Mouse (Mus musculus) hindbrain, embryonic 11.5 days (tissue): ENCODE measurements at regions not wholly inside any gene's neighbourhood (a gene's known extent, or its start where the extent isn't known, plus 50 kb on each side); places are given as distances from the start of the nearest gene placed in this dataset.
A peak's percentile ranks its signal among the peaks of the same experiment; 100 is the strongest.

Experiments
- ATAC-seq: fragments of 200-750 bp; cut with Nextera tagmentation; 2 replicates; pipeline ENCODE4 v1.8.0; 2017; ENCODE audit warnings: mild to moderate bottlenecking, moderate TSS enrichment, moderate library complexity; ENCODE audit not compliant: low FRiP score
- DNase-seq: peaks from one replicate; pipeline ENCODE4 v3.0.0-alpha.2; 2015; ENCODE audit warnings: low spot score
- H3K27ac ChIP-seq: fragments of 300-500 bp; sonication (generic); 2 replicates; pipeline ENCODE4 v1.5.1; 2014; ENCODE audit warnings: mild to moderate bottlenecking, low read depth, low read length
- H3K27me3 ChIP-seq: fragments of 300-500 bp; sonication (generic); 2 replicates; pipeline ENCODE4 v1.6.1; 2014; ENCODE audit warnings: mild to moderate bottlenecking, low read length, moderate library complexity, mixed read lengths; ENCODE audit not compliant: control insufficient read depth, insufficient read depth
- H3K36me3 ChIP-seq: fragments of 300-500 bp; sonication (generic); 2 replicates; pipeline ENCODE4 v1.6.1; 2014; ENCODE audit warnings: mild to moderate bottlenecking, low read length, moderate library complexity, mixed read lengths; ENCODE audit not compliant: control insufficient read depth, insufficient read depth
- H3K4me1 ChIP-seq: fragments of 300-500 bp; sonication (generic); replicated peaks from 2 replicates; pipeline ENCODE4 v1.6.1; 2014; ENCODE audit warnings: low read length, mixed read lengths; ENCODE audit not compliant: control insufficient read depth, insufficient read depth
- H3K4me2 ChIP-seq: fragments of 300-500 bp; sonication (generic); replicated peaks from 2 replicates; pipeline ENCODE4 v1.6.1; 2014; ENCODE audit warnings: mild to moderate bottlenecking, low read depth, low read length
- H3K4me3 ChIP-seq: fragments of 300-500 bp; sonication (generic); 2 replicates; pipeline ENCODE4 v1.5.1; 2014; ENCODE audit warnings: low read depth, low read length
- H3K9ac ChIP-seq: fragments of 300-500 bp; sonication (generic); 2 replicates; pipeline ENCODE4 v1.6.1; 2014; ENCODE audit warnings: low read depth, low read length
- H3K9me3 ChIP-seq: fragments of 300-500 bp; sonication (generic); 2 replicates; pipeline ENCODE4 v1.6.1; 2016; ENCODE audit warnings: low read length; ENCODE audit not compliant: control insufficient read depth
- WGBS: fragments of 180-500 bp; shearing (Covaris S2); extraction: QIAGEN DNeasy Blood & Tissue Kit; methylation state at CpG from one replicate; pipeline ENCODE4 v1.1.7; 2014; 5-methylcytosine and 5-hydroxymethylcytosine counted together

- 87% methylated on average over 4 of the region's 4 CpGs for WGBS
- no peaks in the 10 kb centered on the region for H3K36me3 ChIP-seq
- H3K9ac ChIP-seq, result no peak overlapping the region
- H3K4me2 ChIP-seq, result no peak overlapping the region
- no peaks in the 10 kb centered on the region for H3K9me3 ChIP-seq
- no peaks in the 10 kb centered on the region for H3K4me1 ChIP-seq
- no peak for ATAC-seq
- H3K27ac ChIP-seq, result no peak overlapping the region
- DNase-seq, result no peak
- H3K27me3 ChIP-seq, result no peaks in the 10 kb centered on the region
- H3K4me3 ChIP-seq, result no peak overlapping the region
Observed at GRCm38 (mm10) chr16:54770871-54771270, 526.9 kb downstream of the Zpld1 start.

GRCm38 (mm10) chr16:54744188-54744587 lies 553.6 kb downstream of the Zpld1 start:
- ATAC-seq (no peak), DNase-seq (no peak)
- no peaks in the 10 kb centered on the region for H3K4me1 ChIP-seq
- H3K4me2 ChIP-seq, result no peak overlapping the region
- H3K9me3 ChIP-seq, result no peaks in the 10 kb centered on the region
- no peak overlapping the region for H3K9ac ChIP-seq
- WGBS, result 77% methylated on average over 1 of the region's 1 CpGs
- H3K27me3 ChIP-seq, result no peaks in the 10 kb centered on the region
- H3K36me3 ChIP-seq, result no peaks in the 10 kb centered on the region
- no peak overlapping the region for H3K4me3 ChIP-seq
- H3K27ac ChIP-seq, result no peak overlapping the region

- Histone ChIP-seq H3K4me1 (no peaks in the 10 kb centered on the region), H3K9me3 (no peaks in the 10 kb centered on the region), H3K4me2 (no peak overlapping the region), H3K4me3 (no peak overlapping the region), H3K36me3 (no peaks in the 10 kb centered on the region), H3K27me3 (no peaks in the 10 kb centered on the region), H3K27ac (no peak overlapping the region), H3K9ac (no peak overlapping the region)
- ATAC-seq (no peak), DNase-seq (no peak)
- 87% methylated on average over 2 of the region's 2 CpGs for WGBS
Observed at GRCm38 (mm10) chr16:54733516-54733915, 564.3 kb downstream of the Zpld1 start.

GRCm38 (mm10) chr16:54707880-54708279 lies 589.9 kb downstream of the Zpld1 start:
- DNase-seq (no peak), ATAC-seq (no peak)
- 81% methylated on average over 3 of the region's 3 CpGs for WGBS
- no peaks in the 10 kb centered on the region for H3K9me3 ChIP-seq
- H3K9ac ChIP-seq, result no peak overlapping the region
- H3K4me2 ChIP-seq, result no peak overlapping the region
- no peaks in the 10 kb centered on the region for H3K36me3 ChIP-seq
- H3K27me3 ChIP-seq, result no peaks in the 10 kb centered on the region
- no peak overlapping the region for H3K27ac ChIP-seq
- H3K4me3 ChIP-seq, result no peak overlapping the region
- no peaks in the 10 kb centered on the region for H3K4me1 ChIP-seq

GRCm38 (mm10) chr16:54682815-54683214 lies 615.0 kb downstream of the Zpld1 start:
- 20% methylated on average over 4 of the region's 4 CpGs for WGBS
- ATAC-seq (peak; percentile 25; the same call in 1 of the 2 replicates), DNase-seq (peak; percentile 9)
- no peak overlapping the region for H3K9ac ChIP-seq
- no peaks in the 10 kb centered on the region for H3K4me1 ChIP-seq
- no peaks in the 10 kb centered on the region for H3K27me3 ChIP-seq
- H3K27ac ChIP-seq, result no peak overlapping the region
- H3K9me3 ChIP-seq, result no peaks in the 10 kb centered on the region
- H3K36me3 ChIP-seq, result no peaks in the 10 kb centered on the region
- no peak overlapping the region for H3K4me3 ChIP-seq
- H3K4me2 ChIP-seq, result no peak overlapping the region

GRCm38 (mm10) chr16:54648728-54649525 lies 648.9 kb downstream of the Zpld1 start:
- no peak overlapping the region for H3K4me2 ChIP-seq
- DNase-seq (no peak), ATAC-seq (no peak)
- no peaks in the 10 kb centered on the region for H3K36me3 ChIP-seq
- no peak overlapping the region for H3K9ac ChIP-seq
- H3K9me3 ChIP-seq, result no peaks in the 10 kb centered on the region
- no peak overlapping the region for H3K27ac ChIP-seq
- WGBS, result 86% methylated on average over 7 of the region's 7 CpGs
- H3K4me3 ChIP-seq, result no peak overlapping the region
- H3K27me3 ChIP-seq, result no peaks in the 10 kb centered on the region
- H3K4me1 ChIP-seq, result no peaks in the 10 kb centered on the region

GRCm38 (mm10) chr16:54647821-54648220 lies 650.0 kb downstream of the Zpld1 start:
- ATAC-seq (no peak), DNase-seq (no peak)
- no peaks in the 10 kb centered on the region for H3K4me1 ChIP-seq
- WGBS, result 89% methylated on average over 2 of the region's 2 CpGs
- no peaks in the 10 kb centered on the region for H3K36me3 ChIP-seq
- H3K9ac ChIP-seq, result no peak overlapping the region
- no peak overlapping the region for H3K4me3 ChIP-seq
- H3K9me3 ChIP-seq, result no peaks in the 10 kb centered on the region
- H3K27me3 ChIP-seq, result no peaks in the 10 kb centered on the region
- no peak overlapping the region for H3K27ac ChIP-seq
- H3K4me2 ChIP-seq, result no peak overlapping the region

GRCm38 (mm10) chr16:54646252-54646651 lies 651.5 kb downstream of the Zpld1 start:
- no peak for ATAC-seq
- H3K4me1 ChIP-seq, result no peaks in the 10 kb centered on the region
- no peak overlapping the region for H3K9ac ChIP-seq
- H3K4me3 ChIP-seq, result no peak overlapping the region
- WGBS, result 88% methylated on average over 6 of the region's 6 CpGs
- no peaks in the 10 kb centered on the region for H3K36me3 ChIP-seq
- H3K4me2 ChIP-seq, result no peak overlapping the region
- no peaks in the 10 kb centered on the region for H3K9me3 ChIP-seq
- no peaks in the 10 kb centered on the region for H3K27me3 ChIP-seq
- no peak overlapping the region for H3K27ac ChIP-seq
- no peak for DNase-seq

- Histone ChIP-seq H3K4me3 (no peak overlapping the region), H3K4me1 (no peaks in the 10 kb centered on the region), H3K27ac (no peak overlapping the region), H3K9ac (no peak overlapping the region), H3K9me3 (no peaks in the 10 kb centered on the region), H3K27me3 (no peaks in the 10 kb centered on the region), H3K36me3 (no peaks in the 10 kb centered on the region), H3K4me2 (no peak overlapping the region)
- 76% methylated on average over 1 of the region's 1 CpGs for WGBS
- ATAC-seq (0 out of 2 replicates have a peak, but pooled peaks have one; percentile 25), DNase-seq (no peak)
Observed at GRCm38 (mm10) chr16:54629183-54629582, 668.6 kb downstream of the Zpld1 start.
